Mouse (Mus musculus) liver, embryonic 12.5 days (tissue): ENCODE data around the gene Ephx3. TPM values are rescaled to one million over a fixed set of nuclear protein-coding genes. Genes with fewer than 3 reads are reported as not detected.

ENCODE experiments used
- ATAC-seq: fragments of 200-750 bp; cut with Nextera tagmentation; 2 replicates; pipeline ENCODE4 v1.8.0; 2017; ENCODE audit warnings: moderate number of reproducible peaks, mild to moderate bottlenecking, moderate library complexity
- H3K27ac ChIP-seq: fragments of 300-500 bp; sonication (generic); 2 replicates; pipeline ENCODE4 v1.5.1; 2016; ENCODE audit warnings: mild to moderate bottlenecking
- H3K27me3 ChIP-seq: fragments of 300-500 bp; sonication (generic); replicated peaks from 2 replicates; pipeline ENCODE4 v1.6.1; 2016; ENCODE audit warnings: mild to moderate bottlenecking, moderate library complexity
- H3K36me3 ChIP-seq: fragments of 300-500 bp; sonication (generic); 2 replicates; pipeline ENCODE4 v1.6.1; 2016; ENCODE audit warnings: mild to moderate bottlenecking, moderate library complexity
- H3K4me1 ChIP-seq: fragments of 300-500 bp; sonication (generic); 2 replicates; pipeline ENCODE4 v1.6.1; 2016
- H3K4me2 ChIP-seq: fragments of 300-500 bp; sonication (generic); 2 replicates; pipeline ENCODE4 v1.6.1; 2016; ENCODE audit warnings: mild to moderate bottlenecking, moderate library complexity
- H3K4me3 ChIP-seq: fragments of 300-500 bp; sonication (generic); 2 replicates; pipeline ENCODE4 v1.5.1; 2016; ENCODE audit warnings: mild to moderate bottlenecking, moderate library complexity
- H3K9ac ChIP-seq: fragments of 300-500 bp; sonication (generic); 2 replicates; pipeline ENCODE4 v1.6.1; 2016; ENCODE audit warnings: mild to moderate bottlenecking, moderate library complexity
- H3K9me3 ChIP-seq: fragments of 300-500 bp; sonication (generic); replicated peaks from 2 replicates; pipeline ENCODE4 v1.6.1; 2016; ENCODE audit warnings: mild to moderate bottlenecking, moderate library complexity
- WGBS: fragments of 180-500 bp; shearing (Covaris S2); methylation state at CpG from one replicate; pipeline ENCODE4 v1.1.7; 2016; ENCODE audit not compliant: insufficient replicate concordance; 5-methylcytosine and 5-hydroxymethylcytosine counted together
- polyA plus RNA-seq: library from polyadenylated mRNA; unstranded; fragments of >200 nt; fragmentation: Nextera tagmentation; extraction: Ambion mirVana; gene quantifications from 2 replicates; pipeline ENCODE4 v1.2.1, GENCODE M21; 2016

Ephx3 gene
- polyA plus RNA-seq, 1 experiment from 2014 or later: 0.10 TPM

DNA sequence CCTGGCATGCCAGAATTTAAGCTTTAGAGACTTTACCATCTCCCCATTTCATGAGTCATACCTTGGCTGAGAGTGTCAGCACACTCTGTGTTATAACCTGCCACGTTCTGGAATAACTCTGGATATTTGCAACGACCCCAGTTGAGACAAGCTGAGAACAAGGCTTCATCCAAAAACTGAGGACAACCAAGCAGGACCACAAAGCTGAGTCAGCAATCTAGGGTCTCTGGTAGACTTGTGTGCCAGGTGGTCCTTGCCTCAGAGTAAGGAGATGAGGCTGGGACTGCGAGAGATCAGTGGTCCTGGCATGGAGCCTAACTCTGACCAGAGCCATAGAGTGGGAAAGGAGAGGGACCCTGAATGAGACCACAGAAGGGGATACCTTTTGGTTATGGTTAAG is 13.6 kb upstream of the Ephx3 start:
- Histone ChIP-seq H3K27me3 (no peaks in the 10 kb centered on the region), H3K4me2 (no peak overlapping the region), H3K4me3 (no peak overlapping the region), H3K4me1 (no peaks in the 10 kb centered on the region), H3K36me3 (peaks cover 99% of the 10 kb centered on the region), H3K27ac (no peak overlapping the region), H3K9me3 (no peaks in the 10 kb centered on the region), H3K9ac (no peak overlapping the region)
- 85% methylated on average over 3 of the region's 3 CpGs for WGBS
- ATAC-seq: no peak

DNA sequence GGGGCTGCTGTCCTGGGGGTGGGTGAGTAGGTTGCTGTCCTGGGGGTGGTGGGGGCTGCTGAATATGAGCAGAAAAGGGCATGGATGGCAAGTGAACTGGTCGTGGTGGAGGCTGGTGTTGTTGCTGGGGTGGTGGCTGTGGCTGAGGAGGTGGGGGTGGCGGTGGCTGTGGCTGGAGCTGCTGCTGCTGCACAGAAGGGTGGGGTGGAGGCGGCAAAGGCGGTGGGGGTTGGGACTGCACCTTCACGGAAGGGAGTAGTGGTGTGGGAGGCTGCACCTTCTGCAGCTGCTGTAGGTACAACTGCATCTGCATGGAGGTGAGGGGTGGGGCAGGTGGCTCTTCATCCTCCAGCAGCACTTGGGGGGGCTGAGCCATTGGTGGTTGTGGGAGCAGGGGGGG is 11.7 kb upstream of the Ephx3 start:
- H3K9ac ChIP-seq: no peak overlapping the region
- no peaks in the 10 kb centered on the region for H3K27me3 ChIP-seq
- no peaks in the 10 kb centered on the region for H3K9me3 ChIP-seq
- H3K4me3 ChIP-seq: no peak overlapping the region
- no peak overlapping the region for H3K27ac ChIP-seq
- WGBS: 77% methylated on average over 5 of the region's 5 CpGs
- H3K4me1 ChIP-seq: no peaks in the 10 kb centered on the region
- H3K36me3 ChIP-seq: peaks cover 99% of the 10 kb centered on the region
- ATAC-seq: 0 out of 2 replicates have a peak, but pooled peaks have one; percentile 14
- H3K4me2 ChIP-seq: no peak overlapping the region

DNA sequence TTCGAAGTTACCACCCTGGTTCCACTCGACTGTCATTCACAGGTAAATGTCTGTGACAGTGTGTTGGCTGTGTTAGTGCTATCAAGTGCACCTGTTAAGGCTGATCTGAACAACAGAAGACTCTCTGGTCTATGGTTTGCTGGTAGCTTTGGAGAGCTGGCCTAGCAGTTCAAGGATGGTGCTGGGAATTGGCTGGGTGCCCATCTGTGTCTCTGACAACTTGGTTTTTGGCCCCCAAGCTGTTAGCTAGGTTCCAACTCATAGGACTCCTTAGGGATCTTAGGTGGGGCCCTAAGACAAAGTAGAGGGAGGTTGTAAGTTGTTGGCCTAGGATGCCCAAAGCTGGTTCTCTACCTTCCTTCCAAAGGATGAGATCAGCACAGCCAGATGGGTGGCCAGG is 10.4 kb upstream of the Ephx3 start:
- no peaks in the 10 kb centered on the region for H3K4me1 ChIP-seq
- WGBS: 64% methylated on average over 2 of the region's 2 CpGs
- H3K9ac ChIP-seq: no peak overlapping the region
- no peak overlapping the region for H3K4me3 ChIP-seq
- no peak for ATAC-seq
- no peak overlapping the region for H3K4me2 ChIP-seq
- no peak overlapping the region for H3K27ac ChIP-seq
- H3K9me3 ChIP-seq: no peaks in the 10 kb centered on the region
- peaks cover 98% of the 10 kb centered on the region for H3K36me3 ChIP-seq
- no peaks in the 10 kb centered on the region for H3K27me3 ChIP-seq

DNA sequence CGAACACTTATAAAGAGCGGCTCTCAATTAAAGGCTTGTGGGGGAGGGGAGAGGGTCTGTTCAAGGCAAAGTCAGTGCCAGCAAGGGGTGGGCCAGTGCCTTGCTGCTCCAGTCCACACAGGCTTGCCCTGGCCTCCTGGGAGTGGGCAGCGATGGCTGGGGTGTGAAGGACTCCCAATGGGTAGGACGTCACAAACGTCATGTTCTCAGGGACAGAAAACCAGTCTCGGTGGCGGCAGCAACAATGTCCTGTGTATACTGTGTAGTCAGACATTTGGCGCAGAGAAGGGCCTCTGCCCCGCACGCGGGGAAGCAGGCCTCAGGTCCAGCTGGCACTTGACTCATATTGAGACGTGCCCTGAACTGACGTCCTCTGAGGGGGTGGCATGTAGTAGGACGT is 7.8 kb upstream of the Ephx3 start:
- H3K9me3 ChIP-seq: no peaks in the 10 kb centered on the region
- H3K4me3 ChIP-seq: no peak overlapping the region
- ATAC-seq: no peak
- H3K9ac ChIP-seq: no peak overlapping the region
- H3K4me1 ChIP-seq: no peaks in the 10 kb centered on the region
- H3K27ac ChIP-seq: no peak overlapping the region
- 89% methylated on average over 14 of the region's 14 CpGs for WGBS
- H3K4me2 ChIP-seq: no peak overlapping the region
- no peaks in the 10 kb centered on the region for H3K27me3 ChIP-seq
- H3K36me3 ChIP-seq: peaks cover 75% of the 10 kb centered on the region

DNA sequence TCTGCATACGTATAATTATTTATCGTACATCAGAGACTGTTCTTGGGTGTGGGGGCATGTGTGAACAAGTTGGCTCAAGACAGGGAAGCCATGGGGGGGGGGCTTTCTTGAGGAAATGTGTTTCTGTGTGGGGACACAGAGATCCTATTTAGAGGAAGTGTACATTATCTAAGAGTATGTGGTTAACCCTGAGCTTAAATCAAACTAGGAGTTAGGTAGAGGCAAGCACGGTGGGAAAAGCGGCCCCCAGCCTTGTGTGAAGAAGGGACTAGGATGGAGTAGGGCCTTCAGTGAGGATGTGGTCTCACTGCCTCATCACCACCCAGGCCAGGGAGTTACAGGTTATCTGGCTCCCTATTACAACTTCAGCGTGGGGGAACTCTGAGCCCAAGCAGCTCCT is 6.4 kb upstream of the Ephx3 start:
- Histone ChIP-seq H3K36me3 (peaks cover 61% of the 10 kb centered on the region), H3K9ac (no peak overlapping the region), H3K4me3 (no peak overlapping the region), H3K27ac (no peak overlapping the region), H3K4me1 (no peaks in the 10 kb centered on the region), H3K27me3 (no peaks in the 10 kb centered on the region), H3K4me2 (no peak overlapping the region), H3K9me3 (no peaks in the 10 kb centered on the region)
- 60% methylated on average over 5 of the region's 5 CpGs for WGBS
- ATAC-seq: no peak

DNA sequence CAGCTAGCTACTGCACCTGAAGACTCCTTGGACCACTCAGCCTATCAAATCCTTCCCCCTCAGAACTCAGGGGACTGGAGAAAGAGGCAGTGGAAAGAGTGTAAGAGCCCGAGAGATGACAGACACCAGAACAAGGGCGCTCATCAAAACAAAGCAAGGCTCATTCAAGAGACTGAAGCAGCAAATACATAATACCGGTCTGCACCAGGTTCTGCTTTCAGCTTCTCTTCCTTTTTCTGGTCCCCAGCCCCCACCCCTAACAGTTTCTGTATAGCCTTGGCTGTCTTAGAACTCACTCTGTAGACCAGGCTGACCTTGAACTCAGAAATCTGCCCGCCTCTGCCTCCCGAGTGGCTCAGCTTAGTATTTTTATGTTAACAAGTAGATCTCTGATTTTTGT is 3.7 kb upstream of the Ephx3 start:
- 66% methylated on average over 5 of the region's 5 CpGs for WGBS
- H3K9ac ChIP-seq: no peak overlapping the region
- no peak overlapping the region for H3K4me2 ChIP-seq
- H3K27me3 ChIP-seq: peaks cover 26% of the 10 kb centered on the region
- H3K36me3 ChIP-seq: peaks cover 34% of the 10 kb centered on the region
- no peak overlapping the region for H3K4me3 ChIP-seq
- no peak overlapping the region for H3K27ac ChIP-seq
- peaks cover 19% of the 10 kb centered on the region for H3K4me1 ChIP-seq
- no peak for ATAC-seq
- H3K9me3 ChIP-seq: no peaks in the 10 kb centered on the region

DNA sequence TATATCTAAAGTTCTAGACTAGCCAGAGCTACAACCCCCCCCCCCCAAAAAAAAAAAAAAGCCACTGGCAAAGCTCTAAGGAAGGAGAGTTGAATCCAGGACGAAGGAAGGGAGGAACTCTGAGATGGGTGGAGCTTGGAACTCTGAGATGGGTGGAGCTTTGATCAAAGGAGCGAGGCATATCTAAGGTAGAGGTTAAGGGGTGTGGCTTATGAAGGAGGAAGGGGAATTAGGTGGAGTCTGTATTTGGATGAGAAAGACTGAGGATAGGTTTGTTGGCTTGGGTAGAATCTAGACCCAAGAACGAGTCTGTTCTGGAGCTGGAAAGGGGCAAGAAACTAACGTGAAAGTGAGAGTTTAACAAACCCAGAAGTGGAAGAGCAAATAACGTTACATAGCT is 501 bp upstream of the Ephx3 start:
- Histone ChIP-seq H3K27ac (no peak overlapping the region), H3K27me3 (peaks cover 50% of the 10 kb centered on the region), H3K4me1 (peaks cover 19% of the 10 kb centered on the region), H3K36me3 (0 out of 2 replicates have a peak, but pooled peaks cover 4% of the 10 kb centered on the region), H3K4me2 (peak overlapping the region; percentile 64), H3K9ac (no peak overlapping the region), H3K9me3 (no peaks in the 10 kb centered on the region), H3K4me3 (peak overlapping the region; percentile 34; the same call in 1 of the 2 replicates)
- WGBS: 5% methylated on average over 5 of the region's 5 CpGs
- no peak for ATAC-seq

DNA sequence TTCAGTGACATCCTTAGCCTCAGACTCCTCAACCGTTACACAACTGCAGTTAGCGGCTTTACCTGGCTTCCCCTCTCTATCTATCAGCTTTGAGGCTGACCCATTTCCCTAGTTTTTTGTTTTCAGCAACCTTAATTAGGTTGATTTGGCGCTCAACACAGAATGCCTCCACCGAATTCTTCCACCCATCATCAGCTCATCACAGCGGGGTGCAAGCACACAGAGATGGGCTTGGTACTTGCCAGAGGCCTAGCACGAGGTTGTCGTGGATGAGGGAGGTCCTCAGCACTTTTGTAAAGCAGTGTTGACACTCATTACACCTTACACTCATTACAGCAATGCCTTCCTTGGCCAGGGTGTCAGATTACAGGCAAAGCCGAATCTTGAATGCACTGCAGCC is 6.3 kb downstream of the Ephx3 start:
- H3K36me3 ChIP-seq: no peaks in the 10 kb centered on the region
- no peaks in the 10 kb centered on the region for H3K4me1 ChIP-seq
- no peak overlapping the region for H3K9ac ChIP-seq
- ATAC-seq: no peak
- no peaks in the 10 kb centered on the region for H3K9me3 ChIP-seq
- no peak overlapping the region for H3K27ac ChIP-seq
- H3K4me3 ChIP-seq: no peak overlapping the region
- H3K27me3 ChIP-seq: peaks cover 34% of the 10 kb centered on the region
- 46% methylated on average over 8 of the region's 8 CpGs for WGBS
- no peak overlapping the region for H3K4me2 ChIP-seq

DNA sequence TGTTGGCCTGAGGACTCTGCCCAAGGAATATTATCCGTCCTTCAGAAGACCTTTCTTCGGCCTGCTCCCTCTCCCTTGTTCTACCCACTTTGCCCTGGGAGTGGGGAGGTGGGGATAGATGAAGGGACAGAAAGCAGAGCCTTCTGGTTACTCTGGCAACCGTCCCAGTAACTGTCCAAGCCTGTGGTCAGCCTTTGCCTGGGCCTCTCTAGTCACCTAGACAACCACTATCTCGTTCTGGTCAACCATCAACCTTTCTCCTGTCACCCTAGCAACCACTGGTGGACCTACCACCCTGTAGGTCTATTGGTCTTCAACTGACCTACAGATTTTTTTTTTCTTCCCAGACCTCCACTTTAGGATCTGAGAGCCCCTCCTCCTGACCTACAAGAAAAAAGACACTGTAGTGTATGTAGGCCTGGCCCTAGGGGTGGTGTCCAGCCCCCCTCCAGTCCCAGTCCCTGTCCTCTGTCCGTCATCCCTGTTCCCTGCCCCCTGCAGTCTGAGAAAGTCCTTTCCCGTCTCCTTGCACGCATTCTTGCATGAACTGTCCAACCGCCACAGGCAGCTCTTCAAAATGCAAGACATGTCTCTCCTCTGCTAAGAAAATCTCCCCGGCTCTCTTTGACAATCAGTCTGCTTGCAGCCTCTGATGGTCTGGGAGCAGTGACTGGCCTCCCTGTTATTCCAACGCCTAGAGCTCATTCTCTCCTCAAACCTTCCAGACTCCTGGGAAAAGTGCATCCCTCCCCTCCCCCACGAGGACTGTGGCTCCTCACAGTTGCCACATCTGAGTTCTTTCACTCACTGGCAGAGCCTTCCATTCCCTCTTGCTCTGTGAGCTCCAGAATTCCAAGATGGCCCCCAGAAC is 9.5 kb downstream of the Ephx3 start:
- Histone ChIP-seq H3K4me3 (no peak overlapping the region), H3K9me3 (no peaks in the 10 kb centered on the region), H3K27me3 (peaks cover 11% of the 10 kb centered on the region), H3K4me2 (no peak overlapping the region), H3K4me1 (no peaks in the 10 kb centered on the region), H3K27ac (no peak overlapping the region), H3K9ac (no peak overlapping the region), H3K36me3 (no peaks in the 10 kb centered on the region)
- 54% methylated on average over 11 of the region's 11 CpGs for WGBS
- ATAC-seq: no peak

DNA sequence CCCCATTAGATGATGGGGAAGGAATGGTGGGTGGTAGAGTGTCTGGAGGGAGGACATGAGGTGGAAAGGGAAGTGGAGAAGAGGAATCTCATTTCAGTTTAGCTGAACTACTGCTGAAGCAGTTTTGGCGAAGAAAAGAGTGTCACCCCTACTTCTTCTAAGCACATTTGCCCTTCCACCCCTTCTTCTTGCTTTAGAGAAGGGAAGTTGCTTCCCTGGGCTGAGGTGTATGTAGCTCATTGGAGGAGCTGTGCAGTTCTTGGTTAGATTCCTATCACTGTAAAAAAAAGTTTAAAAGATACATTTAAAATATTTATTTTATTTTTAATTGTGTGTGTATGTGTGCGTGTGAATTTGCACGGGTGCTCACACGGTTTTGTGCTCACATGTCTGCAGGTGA is 12.4 kb downstream of the Ephx3 start:
- Histone ChIP-seq H3K27me3 (0 out of 2 replicates have a peak, but pooled peaks cover 3% of the 10 kb centered on the region), H3K4me2 (no peak overlapping the region), H3K4me3 (no peak overlapping the region), H3K36me3 (no peaks in the 10 kb centered on the region), H3K4me1 (no peaks in the 10 kb centered on the region), H3K9ac (no peak overlapping the region), H3K9me3 (no peaks in the 10 kb centered on the region), H3K27ac (no peak overlapping the region)
- 68% methylated on average over 4 of the region's 4 CpGs for WGBS
- ATAC-seq: no peak

DNA sequence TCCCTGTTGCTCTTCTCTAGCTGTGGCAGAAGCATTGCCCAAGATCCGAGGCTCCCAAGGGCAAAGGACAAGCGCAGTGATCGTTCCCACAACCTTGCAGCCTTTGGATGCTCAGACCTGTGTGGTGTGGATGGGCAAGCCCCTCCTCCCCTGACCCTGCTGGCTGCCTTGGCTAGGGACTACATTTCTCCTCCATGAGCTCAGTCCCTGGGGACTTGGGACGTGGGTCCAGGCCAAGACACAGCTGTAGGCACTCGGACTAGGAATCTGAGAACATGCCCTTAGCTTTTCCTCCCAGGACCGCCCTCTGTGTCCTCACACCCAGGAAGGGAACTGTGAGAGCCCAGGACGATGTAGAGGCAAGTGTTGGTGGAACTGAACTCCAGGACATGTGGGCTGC is 16.2 kb downstream of the Ephx3 start:
- Histone ChIP-seq H3K36me3 (no peaks in the 10 kb centered on the region), H3K9ac (no peak overlapping the region), H3K27me3 (peaks cover under 1% of the 10 kb centered on the region; the same call in 1 of the 2 replicates), H3K4me3 (no peak overlapping the region), H3K4me1 (peaks cover 18% of the 10 kb centered on the region), H3K4me2 (no peak overlapping the region), H3K27ac (no peak overlapping the region), H3K9me3 (no peaks in the 10 kb centered on the region)
- 62% methylated on average over 7 of the region's 7 CpGs for WGBS
- no peak for ATAC-seq

DNA sequence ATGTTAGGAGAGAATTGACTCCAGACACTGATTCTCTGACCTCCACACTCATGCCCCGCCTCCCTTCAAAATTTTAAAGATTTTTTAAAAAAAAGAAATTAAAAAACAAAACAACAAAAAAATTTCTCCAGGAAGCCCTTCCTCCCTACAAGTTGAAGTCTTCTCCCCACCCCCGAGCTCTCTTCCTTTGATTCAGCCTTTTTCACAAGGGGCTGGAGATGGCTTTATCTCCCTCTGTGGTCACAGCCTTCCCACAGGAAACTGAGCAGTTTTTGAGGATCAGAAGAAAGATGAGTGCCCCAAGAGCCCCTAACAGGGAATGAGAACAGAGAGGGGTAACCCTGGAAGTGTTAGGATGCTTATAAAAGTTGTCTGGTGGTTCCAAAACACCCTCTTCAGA is 16.9 kb downstream of the Ephx3 start:
- Histone ChIP-seq H3K27me3 (peaks cover 7% of the 10 kb centered on the region), H3K27ac (no peak overlapping the region), H3K4me2 (no peak overlapping the region), H3K9ac (no peak overlapping the region), H3K4me3 (no peak overlapping the region), H3K4me1 (peaks cover 18% of the 10 kb centered on the region), H3K9me3 (no peaks in the 10 kb centered on the region), H3K36me3 (no peaks in the 10 kb centered on the region)
- ATAC-seq: no peak
- WGBS: 39% methylated on average over 2 of the region's 2 CpGs
